Mouse (Mus musculus): ENCODE measurements at regions not wholly inside any gene's neighbourhood (a gene's known extent, or its start where the extent isn't known, plus 50 kb on each side); places are given as distances from the start of the nearest gene placed in this dataset.
A peak's percentile ranks its signal among the peaks of the same experiment; 100 is the strongest.

GRCm38 (mm10) chr5:111553471-111554382 is 136.6 kb downstream of the Mn1 start:
- peak; percentile 43 for DNase-seq (ENCODE audit: low read depth)

GRCm38 (mm10) chr5:111554551-111555311 is 137.6 kb downstream of the Mn1 start:
- DNase-seq (ENCODE audit: low read depth) = no peak

GRCm38 (mm10) chr5:111555312-111555957 is 138.3 kb downstream of the Mn1 start:
- DNase-seq (ENCODE audit: low read depth) = no peak

- peak; percentile 59 for DNase-seq (ENCODE audit: low read depth)
Observed at GRCm38 (mm10) chr5:111555981-111556380, 138.8 kb downstream of the Mn1 start.

DNA sequence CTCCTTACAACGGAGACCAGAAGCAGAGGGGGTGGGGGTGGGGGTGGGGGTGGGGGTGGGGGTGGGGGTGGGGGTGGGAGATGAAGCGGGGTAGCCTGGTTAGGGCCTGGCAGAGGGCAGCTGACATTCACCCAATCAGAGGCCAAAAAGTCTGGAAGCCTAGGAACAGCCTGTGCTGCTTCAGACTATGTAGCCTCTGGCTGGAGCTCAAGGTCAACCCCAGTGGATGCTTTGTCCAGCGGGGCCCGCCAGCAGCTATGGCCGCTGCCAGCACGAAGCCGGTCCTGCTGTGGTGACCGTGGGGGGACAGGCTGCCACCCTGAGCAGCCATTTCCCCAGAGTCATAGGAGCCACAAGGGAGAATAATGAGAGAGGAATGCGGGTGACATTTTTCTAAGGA is 143.3 kb downstream of the Mn1 start:
- DNase-seq (ENCODE audit: low read depth) = no peak

DNA sequence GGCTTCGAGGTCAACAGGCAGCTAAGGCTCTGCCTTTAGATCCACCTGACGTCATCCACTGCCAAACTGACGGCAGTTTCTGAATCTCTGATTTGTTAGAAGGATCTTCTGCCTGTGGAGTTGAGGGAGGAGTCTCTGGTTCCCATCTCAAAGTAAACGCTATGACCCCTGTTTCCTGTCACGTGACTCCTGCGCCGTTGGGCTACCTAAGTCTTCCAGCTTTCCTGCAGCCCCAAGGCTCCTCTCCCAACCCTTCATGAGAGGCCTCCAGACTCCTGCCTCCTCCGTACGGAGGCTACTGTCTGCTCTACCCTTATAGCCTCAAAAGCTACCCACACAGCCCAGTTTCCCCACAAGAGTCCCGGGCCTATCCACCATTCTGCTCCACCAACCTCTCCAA is 144.1 kb downstream of the Mn1 start:
- DNase-seq (ENCODE audit: low read depth) = no peak

DNA sequence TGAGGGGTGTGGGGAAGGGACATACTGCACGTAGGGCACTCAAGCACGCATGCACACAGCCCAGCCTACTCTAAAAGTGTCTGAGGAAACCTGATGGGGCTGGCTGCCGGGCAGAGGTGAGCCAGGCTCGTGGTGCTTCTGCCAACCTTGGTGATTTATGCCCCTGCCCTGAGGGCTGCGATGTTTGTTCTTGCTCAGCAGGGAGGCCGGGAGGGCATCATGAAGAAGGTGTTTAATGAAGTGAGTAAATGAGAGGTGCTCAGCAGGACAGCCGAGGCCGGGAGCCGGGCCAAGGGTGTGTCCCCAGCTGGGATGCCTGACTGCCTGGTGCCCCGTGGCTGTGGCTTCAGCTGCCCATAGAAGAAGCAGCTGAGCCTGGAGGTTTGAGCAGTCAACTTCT is 153.7 kb downstream of the Mn1 start:
- DNase-seq (ENCODE audit: low read depth) = peak; percentile 42

DNA sequence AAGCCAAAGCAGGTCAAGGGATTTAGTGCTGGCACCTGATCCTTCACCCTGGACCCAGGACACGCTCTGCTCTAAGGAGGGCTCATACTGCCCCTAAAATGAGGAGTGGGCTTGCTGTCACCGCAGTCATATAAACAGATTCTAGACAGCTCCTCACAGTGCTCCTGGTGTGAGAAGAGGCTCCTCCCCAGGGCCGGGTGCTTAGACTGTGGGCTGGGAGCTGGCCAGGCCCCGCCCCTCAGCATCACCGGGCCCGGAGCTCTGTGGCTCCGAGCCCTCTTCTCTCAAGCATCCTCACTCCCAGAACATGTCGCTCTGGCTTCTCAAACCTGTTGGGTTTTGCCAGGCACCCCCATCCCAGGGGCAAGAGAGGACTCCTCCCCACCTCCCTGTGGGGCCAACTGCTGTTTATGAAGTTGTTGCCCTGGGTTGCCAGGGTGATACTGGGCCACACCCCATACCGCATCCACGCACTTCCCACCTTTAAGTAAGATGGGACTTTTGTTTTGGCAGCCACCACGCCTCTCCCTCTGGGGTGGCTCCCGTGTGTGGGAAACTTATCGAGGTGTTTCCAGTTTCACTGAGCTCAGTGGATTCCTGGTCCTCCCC is 156.2 kb downstream of the Mn1 start:
- peak; percentile 41 for DNase-seq (ENCODE audit: low read depth)

GRCm38 (mm10) chr5:111574219-111574840 is 157.2 kb downstream of the Mn1 start:
- no peak for DNase-seq (ENCODE audit: low read depth)

GRCm38 (mm10) chr5:111575376-111575775 is 158.2 kb downstream of the Mn1 start:
- DNase-seq (ENCODE audit: low read depth) = no peak

DNA sequence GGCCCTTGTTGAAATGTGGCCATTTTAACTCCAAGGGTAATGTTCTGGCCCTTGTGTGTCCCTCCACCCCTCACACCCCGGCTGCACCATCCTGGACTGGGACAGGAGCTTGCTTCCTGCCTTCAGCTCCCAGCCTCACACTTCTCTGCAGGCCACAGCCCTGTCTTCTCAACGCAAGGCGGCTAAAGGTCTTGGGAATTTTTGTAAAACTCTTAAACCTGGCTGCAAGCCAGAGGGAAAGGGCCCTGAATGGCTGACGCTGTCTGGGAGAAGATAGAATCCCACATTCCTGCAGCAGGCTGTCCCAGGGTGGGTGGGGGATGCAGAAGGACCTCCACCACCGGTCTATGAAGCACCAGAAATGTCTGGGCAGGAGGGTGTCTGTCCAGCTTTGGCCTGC is 156.3 kb upstream of the Gm26897 start:
- DNase-seq (ENCODE audit: low read depth) = peak; percentile 46

- DNase-seq (ENCODE audit: low read depth) = peak; percentile 51
Observed at GRCm38 (mm10) chr5:111578088-111578487, 155.6 kb upstream of the Gm26897 start.

DNA sequence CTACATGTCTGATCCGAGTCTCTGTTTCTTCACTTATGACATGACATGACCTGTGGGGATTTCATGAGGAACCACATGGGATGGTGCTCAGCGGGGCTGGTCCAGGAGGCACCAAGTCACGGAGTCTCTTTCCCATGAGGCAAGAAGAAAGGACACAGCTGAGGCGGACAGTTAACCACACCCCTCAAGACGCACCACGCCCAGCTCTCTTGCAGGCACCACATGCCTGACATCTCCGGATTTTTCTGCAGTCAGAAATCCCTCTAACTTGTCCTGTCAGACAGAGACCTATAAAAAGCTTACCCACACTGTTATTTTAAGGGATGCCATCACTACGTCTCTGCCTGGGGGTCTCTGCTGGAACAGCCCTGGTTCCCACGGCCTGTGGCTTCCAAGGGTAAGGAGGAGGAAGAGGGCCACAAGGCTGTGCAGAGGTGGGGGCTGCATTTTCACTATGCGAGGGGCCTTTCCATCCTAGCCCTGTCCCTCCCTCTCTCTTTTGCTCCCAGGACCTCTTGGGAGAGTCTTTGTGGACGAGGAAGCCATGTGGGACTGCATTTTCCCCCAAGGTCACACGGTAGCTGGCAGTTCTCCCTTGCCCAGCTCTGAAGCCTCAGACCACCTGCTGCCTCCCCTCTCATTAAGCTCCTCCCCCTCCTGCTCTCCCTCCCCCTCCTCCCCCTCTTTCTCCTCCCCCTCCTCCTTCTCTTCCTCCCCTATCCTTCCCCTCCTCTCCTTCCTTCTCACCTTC is 154.6 kb upstream of the Gm26897 start:
- no peak for DNase-seq (ENCODE audit: low read depth)

- DNase-seq (ENCODE audit: low read depth) = peak; percentile 36
Observed at GRCm38 (mm10) chr5:111580870-111581771, 152.6 kb upstream of the Gm26897 start.

DNA sequence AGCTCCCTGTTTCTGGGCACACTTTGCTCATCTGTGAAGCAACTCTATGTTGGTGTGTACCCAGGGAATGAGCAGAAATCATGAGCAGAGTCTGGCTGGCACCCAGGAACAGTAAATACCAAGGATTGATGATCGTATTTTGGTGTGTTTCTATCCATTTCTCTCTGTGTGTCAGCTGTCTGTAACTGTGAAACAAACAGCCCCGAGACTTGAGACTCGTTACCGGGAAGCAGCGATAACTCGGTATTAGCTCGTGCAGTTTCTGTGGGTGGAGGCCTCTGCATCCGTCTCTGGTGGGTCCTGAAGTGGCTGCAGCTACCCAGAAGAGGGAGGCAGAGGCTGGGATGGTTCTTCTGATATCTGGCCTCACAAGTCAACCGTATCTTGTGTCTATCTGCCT is 151.7 kb upstream of the Gm26897 start:
- DNase-seq (ENCODE audit: low read depth) = peak; percentile 51

GRCm38 (mm10) chr5:111590619-111591081 is 143.1 kb upstream of the Gm26897 start:
- DNase-seq (ENCODE audit: low read depth) = peak; percentile 71

DNA sequence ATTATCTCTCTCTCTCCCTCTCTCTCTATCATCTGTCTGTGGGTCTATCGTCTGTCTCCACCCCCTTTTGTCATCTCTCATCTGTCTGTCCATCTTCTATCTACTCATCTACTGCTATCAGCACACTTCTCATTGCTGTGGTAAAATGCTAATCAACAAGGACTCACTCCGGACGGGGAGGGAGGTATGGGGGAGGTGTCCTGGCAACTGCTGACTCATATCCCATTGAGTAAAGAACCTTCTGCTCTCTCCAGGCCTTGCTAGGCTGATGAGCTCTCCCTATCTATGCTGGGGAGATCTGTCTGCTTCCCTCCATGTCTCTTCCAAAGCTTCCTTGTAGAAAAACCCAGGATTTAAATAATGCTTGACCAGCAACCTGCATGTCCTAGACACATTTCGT is 140.9 kb upstream of the Gm26897 start:
- DNase-seq (ENCODE audit: low read depth) = peak; percentile 57

- DNase-seq (ENCODE audit: low read depth) = peak; percentile 51
Observed at GRCm38 (mm10) chr5:111594111-111594510, 139.6 kb upstream of the Gm26897 start.

DNA sequence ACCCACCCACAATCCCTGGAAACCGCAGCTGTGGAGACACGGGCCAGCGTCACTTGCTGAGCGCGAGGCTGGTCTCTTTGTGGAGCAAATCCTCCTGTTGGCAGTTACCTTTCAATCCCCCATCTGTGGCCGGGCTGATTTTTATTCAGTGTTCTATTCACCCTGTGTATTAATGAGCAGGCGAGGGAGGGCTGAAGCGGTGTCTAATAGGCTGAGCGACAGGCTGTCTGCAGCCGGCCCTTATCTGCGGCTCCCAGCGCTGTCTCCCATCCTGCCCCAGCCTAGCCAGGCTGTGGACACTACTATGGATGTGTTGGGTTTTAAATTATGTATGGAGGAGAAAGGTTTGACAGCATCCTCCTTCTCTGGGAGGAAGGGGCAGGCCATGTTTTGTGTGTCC is 138.3 kb upstream of the Gm26897 start:
- no peak for DNase-seq (ENCODE audit: low read depth)

- DNase-seq (ENCODE audit: low read depth) = no peak
Observed at GRCm38 (mm10) chr5:111597733-111598132, 136.0 kb upstream of the Gm26897 start.
